Mouse (Mus musculus) thymus, postnatal 36 days (tissue): ENCODE measurements at regions not wholly inside any gene's neighbourhood (a gene's known extent, or its start where the extent isn't known, plus 50 kb on each side); places are given as distances from the start of the nearest gene placed in this dataset.

Source experiments
- DNase-seq, 2 experiments: peaks; one replicate each; pipeline ENCODE4 v3.0.0; 2022; ENCODE audit warnings: mixed read lengths in 2 of 2

- no peak for DNase-seq
Observed at GRCm38 (mm10) chr13:54285968-54286367, 85.2 kb upstream of the Cplx2 start.

- no peak for DNase-seq
Observed at GRCm38 (mm10) chr13:54286616-54287015, 84.5 kb upstream of the Cplx2 start.

GRCm38 (mm10) chr13:54290066-54290465 lies 81.1 kb upstream of the Cplx2 start:
- no peak for DNase-seq

GRCm38 (mm10) chr13:54292394-54292793 lies 78.8 kb upstream of the Cplx2 start:
- no peak for DNase-seq

- DNase-seq = no peak
Observed at GRCm38 (mm10) chr13:54293006-54293405, 78.1 kb upstream of the Cplx2 start.

DNA sequence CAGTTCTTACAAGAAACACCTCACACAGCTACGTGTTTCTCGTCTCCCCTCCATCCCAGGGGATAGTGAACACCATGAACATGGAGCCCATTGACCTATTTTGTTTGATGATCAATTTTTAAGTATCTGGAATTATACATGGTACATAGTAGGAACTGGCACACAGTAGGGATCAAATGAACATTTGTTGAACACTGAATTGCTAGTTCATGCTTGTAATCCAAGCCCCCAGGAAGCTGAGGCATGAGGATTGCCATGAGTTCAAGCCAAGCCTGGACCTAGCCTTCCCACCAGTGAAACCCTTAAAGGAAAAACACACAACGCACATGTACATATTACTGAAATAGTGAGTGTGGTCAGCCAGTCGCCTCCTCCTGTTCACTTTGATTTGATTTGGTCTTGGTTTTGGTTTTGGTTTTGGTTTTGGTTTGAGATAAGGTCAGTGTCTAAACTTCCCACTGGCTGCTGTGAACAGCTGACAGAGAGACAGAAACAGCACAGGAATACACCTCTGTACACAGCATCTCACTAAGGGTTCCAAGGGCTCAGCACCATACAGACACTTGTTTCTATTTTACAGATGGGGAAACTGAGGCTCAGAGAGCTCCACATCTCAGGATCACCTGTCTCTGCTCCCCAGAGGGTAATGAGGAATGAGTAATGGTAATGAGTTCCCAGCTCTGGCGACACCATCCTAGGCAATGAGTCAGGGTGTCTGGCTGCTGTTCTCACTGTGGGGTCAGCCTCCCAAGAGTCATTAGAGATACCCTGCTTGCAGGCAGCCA lies 75.5 kb upstream of the Cplx2 start:
- DNase-seq = no peak

- no peak for DNase-seq
Observed at GRCm38 (mm10) chr13:54296260-54296555, 74.9 kb upstream of the Cplx2 start.

GRCm38 (mm10) chr13:54298851-54299250 lies 72.3 kb upstream of the Cplx2 start:
- DNase-seq = no peak

DNA sequence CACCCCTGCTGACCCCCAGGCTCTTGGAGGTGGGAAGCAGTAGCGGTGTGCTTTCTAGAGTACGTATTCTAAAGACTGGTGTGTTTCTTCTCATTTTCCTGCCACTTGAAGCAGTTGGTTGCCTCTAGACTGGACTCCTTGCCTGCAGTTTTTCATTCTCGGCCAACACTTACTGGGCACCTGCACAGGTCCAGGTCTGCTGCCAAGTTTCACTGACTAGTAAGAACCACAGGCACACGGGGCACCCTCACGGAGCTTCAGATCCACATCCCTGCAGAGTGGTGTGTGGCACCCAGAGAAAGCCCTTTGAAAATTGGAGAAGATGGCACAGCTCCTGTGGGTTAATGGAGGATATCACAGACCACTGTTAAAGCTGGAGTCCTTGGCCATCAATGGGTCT lies 71.9 kb upstream of the Cplx2 start:
- no peak for DNase-seq

DNA sequence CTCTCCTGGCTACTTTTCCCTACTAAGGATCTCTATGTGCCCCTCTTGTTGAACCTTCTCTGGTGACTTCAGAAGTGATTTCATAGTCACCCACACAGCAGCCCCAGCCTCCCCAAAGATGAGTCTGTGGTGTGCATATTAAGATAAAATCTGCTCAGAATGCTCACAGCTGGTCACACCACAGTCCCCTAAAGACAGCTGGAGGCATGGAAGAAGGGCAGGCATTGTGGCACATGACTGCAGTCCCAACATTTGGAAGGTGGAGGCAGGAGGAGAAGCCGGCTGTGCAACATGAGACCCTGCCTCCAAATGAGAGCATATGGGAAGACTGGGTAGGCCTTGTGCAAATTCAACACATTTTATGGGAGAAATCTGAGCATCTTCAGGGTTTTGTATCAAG lies 70.0 kb upstream of the Cplx2 start:
- no peak for DNase-seq

DNA sequence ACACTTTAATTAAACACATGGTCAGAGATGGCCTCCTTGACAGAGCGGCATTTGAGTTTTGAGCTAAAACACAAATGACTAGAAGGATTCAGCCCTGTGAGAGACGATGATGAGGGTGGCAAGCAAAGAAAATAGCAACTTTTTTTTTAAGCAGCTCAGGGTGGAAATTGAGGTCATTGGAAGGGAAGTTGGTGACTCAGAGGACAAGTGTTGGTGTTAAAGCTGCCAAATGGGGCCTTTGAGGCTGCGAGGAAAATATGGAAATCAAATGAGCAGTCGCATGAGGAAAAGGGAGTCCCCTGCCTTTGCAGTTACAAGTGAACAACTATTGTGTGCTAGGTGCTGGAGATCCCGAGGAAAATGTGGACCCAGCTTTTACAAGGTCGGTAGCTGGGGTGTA lies 69.5 kb upstream of the Cplx2 start:
- no peak for DNase-seq

GRCm38 (mm10) chr13:54302351-54303070 lies 68.6 kb upstream of the Cplx2 start:
- DNase-seq = peak; percentile 5 to 26

DNA sequence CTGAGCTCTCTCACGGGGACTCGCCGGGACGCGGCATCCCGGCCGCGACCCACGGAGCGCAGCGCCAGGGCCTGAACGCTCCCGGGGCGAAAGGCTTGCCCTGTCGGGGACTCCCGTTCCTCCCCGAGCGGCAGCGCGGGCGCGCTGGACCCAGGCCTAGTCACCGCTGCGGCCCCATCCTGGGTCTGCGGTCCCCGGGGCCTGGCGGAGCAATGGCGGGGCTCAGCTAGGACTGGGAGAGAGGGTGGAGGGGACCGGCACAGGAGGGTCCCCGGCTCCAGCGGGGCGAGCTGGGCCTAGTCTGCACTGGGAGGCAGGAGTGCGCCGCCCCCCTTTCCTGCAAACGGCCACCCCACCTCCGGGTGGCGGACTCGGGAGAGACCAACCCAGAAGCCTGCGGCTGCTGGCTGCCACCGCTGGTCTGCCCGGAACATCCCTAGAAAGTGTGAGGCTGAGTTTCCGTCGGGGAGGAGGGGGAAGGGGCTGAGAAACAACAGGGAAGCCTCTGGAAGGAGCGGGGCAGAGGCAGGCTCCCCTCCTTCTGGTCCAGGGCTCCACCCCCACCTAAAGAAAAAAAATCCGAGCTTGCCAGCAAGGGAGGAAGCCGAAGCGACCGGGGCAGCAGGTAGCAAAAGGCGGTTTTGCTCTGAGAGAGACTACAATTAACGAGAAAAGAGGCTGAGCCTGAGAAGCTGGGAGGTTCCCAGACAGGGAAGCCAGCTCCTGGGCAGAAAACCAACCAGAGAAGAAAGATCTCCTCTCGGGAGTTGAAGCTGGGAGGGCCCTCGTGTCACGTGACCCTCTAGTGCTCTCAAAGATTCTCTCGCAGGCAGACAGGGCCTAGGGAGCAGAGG lies 67.9 kb upstream of the Cplx2 start:
- peak; percentile 36 to 45 for DNase-seq

- no peak for DNase-seq
Observed at GRCm38 (mm10) chr13:54304251-54304650, 66.9 kb upstream of the Cplx2 start.

GRCm38 (mm10) chr13:54308591-54308990 lies 62.6 kb upstream of the Cplx2 start:
- DNase-seq = no peak

DNA sequence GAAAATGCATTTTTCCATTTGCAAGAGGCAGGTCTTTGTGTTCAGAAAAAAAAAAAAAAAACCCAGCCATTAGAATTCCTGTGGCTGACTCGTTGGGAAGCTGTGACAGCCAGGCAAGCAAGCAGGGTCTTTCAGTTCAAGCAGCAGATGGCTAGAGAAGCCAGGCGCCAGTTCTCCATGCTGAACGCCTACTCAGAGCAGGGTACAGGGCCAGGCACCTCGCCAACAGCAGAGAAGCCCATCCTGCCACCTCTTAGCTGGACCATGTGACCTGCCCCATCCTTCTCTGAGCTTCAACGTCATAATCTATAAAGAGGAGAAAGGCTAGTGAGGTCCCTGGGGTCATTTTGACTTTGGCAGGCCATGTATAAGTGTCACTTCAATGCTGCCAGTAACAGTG lies 61.8 kb upstream of the Cplx2 start:
- DNase-seq = no peak

DNA sequence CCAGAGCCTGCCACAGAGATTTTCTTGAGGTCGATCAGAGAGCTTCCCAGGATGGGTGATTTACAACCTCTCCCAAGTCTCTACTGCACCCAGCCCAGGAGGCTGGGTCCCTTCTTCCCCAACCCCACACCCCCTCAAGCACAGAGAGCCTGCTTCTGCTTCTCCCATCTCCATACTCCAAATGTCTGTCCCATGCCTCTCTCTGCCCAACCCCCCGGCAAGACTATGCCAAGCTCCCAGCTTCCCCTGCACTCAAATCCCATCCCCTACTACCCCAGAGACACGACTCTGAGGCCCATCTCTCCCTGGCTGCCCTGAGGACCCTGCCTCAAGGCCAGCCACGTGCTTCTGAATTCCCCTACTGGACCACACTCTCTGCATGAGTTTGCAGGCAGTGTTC lies 61.0 kb upstream of the Cplx2 start:
- DNase-seq = no peak

GRCm38 (mm10) chr13:54311327-54312026 lies 59.7 kb upstream of the Cplx2 start:
- DNase-seq = no peak

DNA sequence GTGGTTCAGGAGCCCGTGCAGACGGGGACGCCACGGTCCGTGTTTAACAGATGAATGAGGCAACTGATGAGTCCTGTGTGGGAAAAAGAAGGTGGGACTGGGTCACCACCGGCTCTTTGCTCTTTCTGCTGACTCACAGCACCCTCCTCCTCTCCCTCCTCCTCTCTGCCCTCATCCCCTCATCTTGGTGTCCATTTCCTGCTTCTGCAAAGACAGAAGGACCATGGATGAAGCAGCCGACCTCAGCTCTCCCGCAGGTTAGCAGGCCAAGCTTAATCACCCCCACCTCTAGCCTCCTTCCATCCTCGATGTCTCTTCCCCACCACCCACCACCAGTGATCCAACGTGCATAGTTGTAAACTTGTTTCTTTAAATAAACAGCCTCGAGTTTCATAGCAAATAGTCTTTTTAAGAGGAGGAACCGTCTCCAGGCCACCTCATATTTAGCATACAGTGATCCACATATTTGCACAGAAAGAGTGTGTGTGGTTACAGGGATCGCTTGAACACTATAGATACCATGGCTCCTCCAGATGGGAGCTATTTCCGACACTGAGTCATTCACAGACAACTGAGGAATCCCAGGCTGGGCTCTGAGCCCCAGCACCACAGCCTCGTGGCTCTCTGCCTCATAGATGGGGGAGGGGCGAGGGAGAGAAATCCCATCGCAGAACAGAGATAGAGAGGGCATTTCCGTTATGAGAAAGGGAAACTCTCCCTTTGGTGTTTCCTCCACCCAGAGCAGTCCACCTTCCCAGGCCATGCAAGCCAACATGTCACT lies 58.6 kb upstream of the Cplx2 start:
- DNase-seq = no peak

GRCm38 (mm10) chr13:54315333-54315732 lies 55.8 kb upstream of the Cplx2 start:
- no peak for DNase-seq

GRCm38 (mm10) chr13:54316907-54317306 lies 54.2 kb upstream of the Cplx2 start:
- no peak for DNase-seq

DNA sequence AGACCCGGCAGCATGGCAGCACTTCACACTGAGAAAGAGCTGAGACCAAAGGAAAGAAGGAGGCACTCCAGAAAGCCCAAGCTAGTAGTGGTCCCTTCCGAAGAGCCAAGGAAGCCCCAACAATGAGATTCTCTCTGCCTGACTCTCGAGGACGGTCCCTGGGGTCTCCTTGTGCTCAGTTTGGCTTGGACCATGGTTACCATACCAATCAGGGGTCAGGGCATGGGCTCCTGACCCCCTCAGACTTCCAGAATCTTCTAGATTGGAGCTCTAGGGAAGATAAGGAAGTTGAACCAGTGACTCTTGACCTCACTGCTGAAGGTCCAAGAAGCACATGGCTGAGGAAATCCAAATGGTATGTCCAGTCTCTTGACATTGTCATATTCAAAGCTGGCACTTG lies 53.0 kb upstream of the Cplx2 start:
- no peak for DNase-seq
